Mouse (Mus musculus): Measurements from ENCODE around the gene Zfand2b.

The Zfand2b gene

GRCm38 (mm10) chr1:75168472-75169464 lies at the start of gene Zfand2b:
Zfand2b (plus strand) TSS chr1:75168646.
- peak; percentile 98 for DNase-seq (ENCODE audit: low read depth)

GRCm38 (mm10) chr1:75122211-75122610 lies 46.2 kb upstream of the Zfand2b start:
- peak; percentile 67 for DNase-seq (ENCODE audit: low read depth)

GRCm38 (mm10) chr1:75124346-75125321 lies 43.8 kb upstream of the Zfand2b start, which contains the start of gene Nhej1:
Nhej1 (minus strand) TSS chr1:75125200.
- DNase-seq (ENCODE audit: low read depth) = peak; percentile 99

GRCm38 (mm10) chr1:75125418-75125817 lies 43.0 kb upstream of the Zfand2b start:
- no peak for DNase-seq (ENCODE audit: low read depth)

- DNase-seq (ENCODE audit: low read depth) = no peak
These were observed 39.8 kb upstream of the Zfand2b start for GRCm38 (mm10) chr1:75128641-75129040.

- no peak for DNase-seq (ENCODE audit: low read depth)
These were observed 34.8 kb upstream of the Zfand2b start, which contains the start of gene Slc23a3 for GRCm38 (mm10) chr1:75133421-75134207. Slc23a3 (minus strand) TSS chr1:75133890.

- no peak for DNase-seq (ENCODE audit: low read depth)
These were observed 32.2 kb upstream of the Zfand2b start for GRCm38 (mm10) chr1:75136293-75136692.

GRCm38 (mm10) chr1:75136730-75137129 lies 31.7 kb upstream of the Zfand2b start:
- DNase-seq (ENCODE audit: low read depth) = no peak

GRCm38 (mm10) chr1:75138448-75138847 lies 30.0 kb upstream of the Zfand2b start:
- DNase-seq (ENCODE audit: low read depth) = no peak

GRCm38 (mm10) chr1:75140601-75141190 lies 27.8 kb upstream of the Zfand2b start:
- DNase-seq (ENCODE audit: low read depth) = peak; percentile 40

- DNase-seq (ENCODE audit: low read depth) = peak; percentile 89
These were observed 26.8 kb upstream of the Zfand2b start for GRCm38 (mm10) chr1:75141486-75142190.

GRCm38 (mm10) chr1:75142301-75143261 lies 25.9 kb upstream of the Zfand2b start, which contains the start of the genes Cnppd1 and Retreg2:
Cnppd1 (minus strand) TSS chr1:75142711.
Retreg2 (plus strand) TSS chr1:75142778.
- peak; percentile 98 for DNase-seq (ENCODE audit: low read depth)

GRCm38 (mm10) chr1:75145589-75145988 lies 22.9 kb upstream of the Zfand2b start:
- no peak for DNase-seq (ENCODE audit: low read depth)

- DNase-seq (ENCODE audit: low read depth) = no peak
These were observed 20.9 kb upstream of the Zfand2b start for GRCm38 (mm10) chr1:75147411-75148135.

- no peak for DNase-seq (ENCODE audit: low read depth)
These were observed 19.7 kb upstream of the Zfand2b start for GRCm38 (mm10) chr1:75148727-75149126.

GRCm38 (mm10) chr1:75155837-75156236 lies 12.6 kb upstream of the Zfand2b start:
- no peak for DNase-seq (ENCODE audit: low read depth)

GRCm38 (mm10) chr1:75158990-75159389 lies 9.5 kb upstream of the Zfand2b start:
- no peak for DNase-seq (ENCODE audit: low read depth)

Data from induced T-regulatory cell, adult 2 months (primary cell).